Mouse (Mus musculus) megakaryocyte, embryonic 14.5 days (primary cell): ENCODE results near the gene Ldlr.

Experiments used
- FLI1 ChIP-seq: IDR thresholded peaks from 2 replicates; pipeline ENCODE4 v1.6.1; 2012; ENCODE audit warnings: low read length, inconsistent platforms, mixed read lengths
- GATA1 ChIP-seq: IDR thresholded peaks from 3 replicates; pipeline ENCODE4 v1.6.1; 2012; ENCODE audit warnings: mixed read lengths, low read length, inconsistent platforms, borderline replicate concordance

DNA sequence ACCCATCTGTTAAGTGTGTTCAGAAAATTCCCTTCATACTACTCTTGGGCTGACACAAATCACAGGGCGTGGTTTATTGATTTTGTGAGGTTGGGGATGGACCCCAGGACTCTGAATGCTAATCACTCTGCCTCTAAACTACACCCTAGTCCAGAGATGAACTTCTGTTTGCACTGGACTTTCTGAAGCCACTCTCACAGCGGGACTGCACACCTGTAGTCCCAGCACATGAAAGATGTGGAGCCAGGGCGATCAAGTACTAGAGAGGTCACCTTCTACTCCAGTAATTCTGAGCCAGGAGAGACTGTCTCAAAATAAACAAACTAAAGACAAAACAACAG is 75.7 kb downstream of the Ldlr start:
- TF ChIP-seq FLI1 = no peak
- TF ChIP-seq GATA1 = no peak
